Mouse (Mus musculus) lung, adult 2 months (tissue): ENCODE measurements around the gene Plac1. TPM values are rescaled to one million over a fixed set of nuclear protein-coding genes. Genes with fewer than 3 reads are reported as not detected.

Experiments
- DNase-seq: peaks from one replicate; pipeline ENCODE4 v3.0.0; 2022
- H3K4me1 ChIP-seq: fragments of 200-500 bp; 2 replicates; pipeline ENCODE4 v1.6.1; 2011; ENCODE audit warnings: low read length; ENCODE audit not compliant: control insufficient read depth, insufficient read depth
- H3K4me3 ChIP-seq: fragments of 200-500 bp; replicated peaks from 2 replicates; pipeline ENCODE3; 2011; ENCODE audit warnings: low read depth, mild to moderate bottlenecking, control low read depth, low read length; ENCODE audit errors: extremely low read depth
- CTCF ChIP-seq: fragments of 200-500 bp; IDR thresholded peaks from 2 replicates; pipeline ENCODE4 v1.5.1; 2011; ENCODE audit warnings: mild to moderate bottlenecking, low read length, control low read depth; ENCODE audit not compliant: insufficient read depth
- POLR2A ChIP-seq: fragments of 200-500 bp; IDR thresholded peaks from 2 replicates; pipeline ENCODE4 v1.6.1; 2011; ENCODE audit warnings: low read depth, mild to moderate bottlenecking, control low read depth, low read length, borderline replicate concordance; ENCODE audit errors: extremely low read depth
- WGBS: fragments of 180-500 bp; shearing (Covaris S2); methylation state at CpG from one replicate; pipeline ENCODE4 v1.1.7; 2018; 5-methylcytosine and 5-hydroxymethylcytosine counted together
- polyA plus RNA-seq: library from polyadenylated mRNA; depleted of rRNA; stranded (reverse); fragments of >200 nt; gene quantifications from 2 replicates; pipeline ENCODE4 v1.2.3, GENCODE M21; 2012

Gene Plac1
- polyA plus RNA-seq, 1 experiment = not detected

DNA sequence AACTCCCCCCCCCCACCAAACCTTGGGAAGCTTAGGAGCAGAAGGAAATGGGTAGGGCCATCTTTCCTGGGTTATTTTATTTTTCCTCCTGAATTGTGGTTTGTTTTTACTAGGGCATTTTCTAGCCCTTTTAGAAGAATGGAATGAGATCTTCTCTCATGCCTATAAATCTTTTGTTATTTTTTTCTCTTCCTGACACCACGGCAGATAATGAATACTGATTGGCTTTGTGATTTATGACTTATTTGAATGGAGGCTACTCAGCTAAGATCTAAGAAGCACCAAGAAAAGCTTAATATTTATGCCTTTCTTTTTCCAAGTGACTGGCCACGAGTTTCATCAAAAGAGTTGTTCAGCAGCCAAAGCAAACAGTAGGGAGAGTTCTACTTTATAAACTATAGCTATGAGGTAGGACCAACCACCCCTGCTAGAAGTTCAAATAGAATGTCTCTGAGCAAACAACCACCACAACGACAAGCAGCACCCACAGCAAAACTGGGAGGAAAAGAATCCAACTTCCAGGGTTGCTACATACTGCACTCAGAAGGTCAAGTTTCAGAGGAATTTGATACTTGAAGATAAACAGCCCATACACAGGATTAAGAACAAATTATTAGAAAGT lies 35.1 kb downstream of the Plac1 start:
- no peak for TF ChIP-seq CTCF
- no peak for TF ChIP-seq POLR2A
- DNase-seq = no peak
- WGBS = 35% methylated on average over 3 of the region's 3 CpGs
- Histone ChIP-seq H3K4me3 (no peak overlapping the region), H3K4me1 (no peaks in the 10 kb centered on the region; the same call in 1 of the 2 replicates)

GRCm38 (mm10) chrX:53201616-53202015 lies 38.3 kb downstream of the Plac1 start:
- Histone ChIP-seq H3K4me1 (no peaks in the 10 kb centered on the region; the same call in 1 of the 2 replicates), H3K4me3 (no peak overlapping the region)
- WGBS = 56% methylated on average over 5 of the region's 5 CpGs
- TF ChIP-seq CTCF (no peak), POLR2A (no peak)
- DNase-seq = no peak

GRCm38 (mm10) chrX:53197681-53198080 lies 42.2 kb downstream of the Plac1 start:
- no peak for DNase-seq
- TF ChIP-seq POLR2A (no peak), CTCF (no peak)
- WGBS = 65% methylated on average over 4 of the region's 4 CpGs
- H3K4me1 ChIP-seq = no peaks in the 10 kb centered on the region
- H3K4me3 ChIP-seq = no peak overlapping the region

DNA sequence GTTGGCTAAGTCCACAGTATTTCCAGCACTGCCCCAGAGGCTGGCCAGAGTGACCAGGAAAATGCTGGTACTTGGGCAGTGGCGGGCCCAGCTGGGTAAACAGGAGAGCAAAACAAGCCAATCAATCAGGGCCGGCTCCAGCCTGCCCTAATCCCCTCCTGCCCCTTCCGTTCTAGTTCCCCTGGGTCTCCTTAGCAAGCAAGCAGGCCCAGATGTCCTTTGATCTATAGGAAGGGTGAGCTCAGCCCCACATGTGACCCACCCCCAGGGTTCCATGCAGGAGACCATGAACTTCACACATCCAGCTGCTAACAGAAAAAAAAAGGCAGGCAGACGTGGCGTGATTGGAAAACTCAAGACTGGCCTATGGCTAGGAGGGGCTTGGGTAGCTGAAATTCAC lies 43.5 kb downstream of the Plac1 start:
- TF ChIP-seq CTCF (no peak), POLR2A (no peak)
- 76% methylated on average over 5 of the region's 5 CpGs for WGBS
- Histone ChIP-seq H3K4me1 (no peaks in the 10 kb centered on the region), H3K4me3 (no peak overlapping the region)
- DNase-seq = no peak

- TF ChIP-seq CTCF (no peak), POLR2A (no peak)
- Histone ChIP-seq H3K4me1 (no peaks in the 10 kb centered on the region), H3K4me3 (no peak overlapping the region)
- WGBS = 76% methylated on average over 1 of the region's 1 CpGs
- DNase-seq = no peak
Observed at GRCm38 (mm10) chrX:53188692-53189091, 51.2 kb downstream of the Plac1 start.

DNA sequence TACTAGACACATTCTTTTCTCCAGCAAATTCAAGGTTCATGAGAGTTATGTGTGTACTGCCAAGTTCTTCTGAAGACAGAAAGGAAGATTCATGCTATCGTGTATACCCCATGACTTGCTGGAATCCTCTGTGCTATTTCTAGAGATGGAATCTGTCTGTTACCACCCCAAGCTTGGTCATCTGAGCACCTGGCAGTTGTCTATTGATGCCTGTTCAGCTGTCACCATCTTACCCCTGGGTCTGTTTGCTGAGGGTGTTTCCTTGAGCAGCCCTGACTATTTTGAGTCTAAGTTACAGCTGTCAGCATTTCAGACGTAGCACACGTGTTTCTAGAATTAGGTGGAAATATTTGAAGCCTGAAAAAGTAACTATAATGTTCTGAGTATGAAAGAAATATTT lies 60.1 kb downstream of the Plac1 start:
- Histone ChIP-seq H3K4me3 (no peak overlapping the region), H3K4me1 (no peaks in the 10 kb centered on the region)
- TF ChIP-seq CTCF = no peak
- TF ChIP-seq POLR2A = no peak
- 76% methylated on average over 3 of the region's 3 CpGs for WGBS
- DNase-seq = no peak

DNA sequence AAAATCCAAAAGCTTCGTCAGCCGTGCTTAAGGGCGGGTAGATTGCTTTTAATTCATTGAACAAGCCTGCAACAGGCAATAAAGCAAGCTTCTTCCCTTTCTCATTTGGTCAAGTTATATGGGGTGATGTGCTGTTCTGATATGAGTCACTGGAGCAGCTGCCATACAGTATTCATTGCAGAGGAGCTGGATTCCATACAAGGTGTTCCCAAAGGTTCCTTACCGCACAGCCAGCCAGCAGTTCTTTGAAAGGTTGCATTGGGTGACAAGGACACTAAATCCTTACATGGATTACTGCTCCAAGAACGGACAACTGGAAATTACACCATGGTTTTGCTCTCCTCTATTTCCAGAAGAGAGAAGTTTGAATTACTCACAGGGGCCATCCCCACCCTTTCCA lies 63.6 kb downstream of the Plac1 start:
- 92% methylated on average over 5 of the region's 5 CpGs for WGBS
- H3K4me3 ChIP-seq = no peak overlapping the region
- H3K4me1 ChIP-seq = no peaks in the 10 kb centered on the region
- no peak for DNase-seq
- no peak for TF ChIP-seq CTCF
- no peak for TF ChIP-seq POLR2A

DNA sequence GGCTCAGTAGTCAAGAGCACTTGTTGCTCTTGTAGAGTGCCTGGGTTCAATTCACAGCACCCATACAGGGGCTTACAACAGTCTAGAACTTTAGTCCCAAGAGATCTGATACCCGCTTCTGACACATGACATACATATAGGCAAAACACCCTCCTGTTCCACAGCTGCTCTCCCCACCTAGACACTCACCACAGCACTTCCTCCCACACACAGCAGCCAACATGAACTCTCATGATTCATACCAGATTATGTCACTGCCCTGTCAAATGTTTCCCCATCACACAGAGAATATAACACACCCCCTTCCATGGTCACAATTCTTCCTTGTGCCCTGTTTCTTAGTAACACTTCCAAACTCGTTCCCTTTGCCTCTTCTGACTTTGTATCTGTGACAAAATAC lies 71.3 kb downstream of the Plac1 start:
- no peak for DNase-seq
- TF ChIP-seq POLR2A = no peak
- no peak for TF ChIP-seq CTCF
- 56% methylated on average over 2 of the region's 2 CpGs for WGBS
- no peaks in the 10 kb centered on the region for H3K4me1 ChIP-seq
- H3K4me3 ChIP-seq = no peak overlapping the region

- peaks cover under 1% of the 10 kb centered on the region; the same call in 1 of the 2 replicates for H3K4me1 ChIP-seq
- no peak for DNase-seq
- no peak overlapping the region for H3K4me3 ChIP-seq
- TF ChIP-seq CTCF (no peak), POLR2A (no peak)
- WGBS = 44% methylated on average over 4 of the region's 4 CpGs
Observed at GRCm38 (mm10) chrX:53166901-53167525, 72.9 kb downstream of the Plac1 start.
